Mouse (Mus musculus) NIH3T3 (cell line): Measurements from ENCODE around the gene Gm14403.
A peak's percentile ranks its signal among the peaks of the same experiment; 100 is the strongest.
"Not testable (repeated sequence)": the region's sequence is repeated elsewhere in the genome, so short reads cannot be mapped to it uniquely, and the experiment has no call there.

Experiments
- DNase-seq: peaks from one replicate; pipeline ENCODE4 v3.0.0-alpha.2; 2012; ENCODE audit warnings: low read depth

Gm14403 gene

DNA sequence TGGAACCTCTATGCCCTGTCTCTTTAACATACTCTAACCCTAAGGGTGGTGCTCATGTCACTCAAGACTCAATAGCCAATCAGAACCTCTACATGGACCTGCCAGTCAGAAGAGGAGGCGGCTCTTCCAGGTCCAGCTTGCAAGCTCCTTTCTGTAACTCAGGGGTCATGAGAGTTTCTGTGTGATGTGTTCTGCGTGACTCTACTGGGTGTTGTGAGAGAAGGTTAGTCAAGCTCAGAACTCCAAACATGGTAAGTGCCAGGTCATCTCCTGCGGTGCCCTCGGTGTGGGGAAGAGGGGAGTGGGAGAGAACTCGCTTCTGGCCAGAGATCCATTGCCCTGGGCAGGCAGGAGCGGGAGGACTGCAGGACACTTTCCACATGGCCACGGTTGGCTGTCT, at the start of gene Gm14403:
TSS of gene Gm14403 (plus strand) at position 149 of the 400 bp plus-strand sequence.
- peak; percentile 57 for DNase-seq

GRCm38 (mm10) chr2:177464676-177465075, 33.3 kb upstream of the Gm14403 start, which contains the start of gene Zfp970:
Gene Zfp970 (plus strand): TSS chr2:177464733.
- peak; percentile 14 for DNase-seq

DNA sequence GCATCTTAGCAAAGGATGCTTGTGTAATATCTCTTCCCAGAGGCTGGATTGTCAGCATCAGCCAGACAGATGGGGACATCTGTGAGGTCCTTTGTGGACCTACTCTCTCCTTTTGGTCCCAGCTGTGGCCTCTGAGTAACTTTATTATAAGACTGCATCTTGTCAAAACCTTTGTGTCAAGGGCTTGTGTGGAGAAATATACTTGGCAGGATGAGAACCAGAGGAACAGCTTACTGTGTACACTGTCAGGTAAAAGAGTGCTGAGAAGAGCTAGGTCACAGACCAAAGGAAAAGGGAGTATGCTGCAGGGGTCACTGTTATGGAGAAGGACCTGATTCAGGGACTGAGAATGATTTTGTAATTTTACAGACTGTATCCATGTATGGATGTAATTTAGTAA, 29.8 kb upstream of the Gm14403 start:
- not testable (repeated sequence) for DNase-seq

- DNase-seq = not testable (repeated sequence)
Observed at GRCm38 (mm10) chr2:177472261-177472660, 25.8 kb upstream of the Gm14403 start.

GRCm38 (mm10) chr2:177481971-177482370, 16.0 kb upstream of the Gm14403 start:
- DNase-seq = not testable (repeated sequence)

- not testable (repeated sequence) for DNase-seq
Observed at GRCm38 (mm10) chr2:177483238-177483948, 14.6 kb upstream of the Gm14403 start.

DNA sequence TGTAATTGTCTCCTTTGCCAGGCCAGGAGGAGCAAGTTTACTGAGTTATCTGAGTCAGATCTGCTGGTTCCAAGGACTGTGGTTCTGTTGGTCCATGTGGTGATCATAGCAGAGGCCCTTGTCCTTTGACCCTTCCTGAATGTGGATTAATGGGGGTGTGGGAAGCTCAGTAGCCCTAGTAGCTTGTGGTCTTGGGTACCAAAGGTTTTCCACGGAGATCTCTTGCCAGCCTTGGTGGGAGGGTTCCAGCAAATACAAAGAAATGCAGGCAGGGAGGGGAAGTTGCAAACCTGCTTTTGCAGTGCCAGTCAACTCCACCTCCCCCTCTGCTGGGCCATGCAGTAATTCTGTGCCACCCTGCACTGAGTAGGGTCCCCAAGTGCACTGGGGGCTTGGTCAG, 1.2 kb downstream of the Gm14403 start:
- DNase-seq = not testable (repeated sequence)

- not testable (repeated sequence) for DNase-seq
Observed at GRCm38 (mm10) chr2:177505211-177505719, 7.2 kb downstream of the Gm14403 start.

DNA sequence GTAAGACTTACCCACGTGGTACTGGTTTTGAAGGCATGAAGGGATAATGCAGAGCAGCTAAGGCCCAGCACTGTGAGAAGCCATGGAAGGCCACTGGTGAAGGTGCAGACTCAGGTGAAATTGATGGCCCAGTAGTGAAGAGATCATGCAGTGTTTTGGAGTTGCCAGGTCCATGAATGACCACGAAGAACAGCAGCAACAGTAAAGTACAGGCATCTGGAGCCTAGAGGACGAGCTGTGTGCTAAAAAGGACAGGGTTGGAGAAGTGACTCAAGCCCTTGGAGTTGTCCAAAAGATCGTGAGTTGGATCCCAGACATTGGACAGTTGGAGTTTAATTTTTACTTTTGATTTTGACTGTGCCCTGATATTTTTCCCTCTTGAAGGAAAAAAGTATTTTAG, 13.4 kb downstream of the Gm14403 start:
- not testable (repeated sequence) for DNase-seq

DNA sequence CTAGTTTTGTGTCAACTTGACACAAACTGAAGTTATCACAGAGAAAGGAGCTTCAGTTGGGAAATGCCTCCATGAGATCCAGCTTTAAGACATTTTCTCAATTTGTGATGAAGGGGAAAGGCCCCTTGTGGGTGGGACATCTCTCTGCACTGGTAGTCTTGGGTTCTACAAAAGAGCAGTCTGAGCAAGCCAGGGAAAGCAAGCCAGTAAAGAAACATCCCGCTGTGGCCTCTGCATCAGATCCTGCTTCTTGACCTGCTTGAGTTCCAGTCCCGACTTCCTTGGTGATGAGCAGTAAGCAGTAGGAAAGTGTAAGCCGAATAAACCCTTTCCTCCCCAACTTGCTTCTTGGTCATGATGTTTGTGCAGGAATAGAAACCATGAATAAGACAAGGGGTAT, 14.0 kb downstream of the Gm14403 start:
- not testable (repeated sequence) for DNase-seq

DNA sequence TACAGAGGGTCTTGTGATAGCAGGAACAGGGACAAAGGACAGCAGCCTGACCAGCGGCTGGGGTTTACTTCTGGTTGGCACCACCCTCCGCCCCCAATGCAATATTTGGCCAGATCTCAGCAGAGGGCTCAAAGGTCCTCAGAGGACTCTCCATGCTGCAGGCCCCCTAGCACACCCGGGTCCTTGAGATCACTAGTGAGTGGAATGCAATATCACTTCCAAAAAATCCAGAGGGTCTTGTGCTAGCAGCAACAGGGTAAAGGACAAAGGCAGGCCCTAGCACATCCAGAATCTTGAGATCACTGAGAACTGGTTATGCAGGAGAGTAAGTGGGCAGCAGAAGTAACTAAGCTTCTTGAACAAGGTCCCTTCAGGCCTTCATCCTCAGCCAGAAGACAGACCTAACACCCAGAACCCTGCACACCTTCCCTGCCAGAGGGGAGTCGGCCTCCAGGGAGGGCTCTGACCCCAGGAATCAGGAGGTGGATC, 16.0 kb downstream of the Gm14403 start:
- DNase-seq = not testable (repeated sequence)

DNA sequence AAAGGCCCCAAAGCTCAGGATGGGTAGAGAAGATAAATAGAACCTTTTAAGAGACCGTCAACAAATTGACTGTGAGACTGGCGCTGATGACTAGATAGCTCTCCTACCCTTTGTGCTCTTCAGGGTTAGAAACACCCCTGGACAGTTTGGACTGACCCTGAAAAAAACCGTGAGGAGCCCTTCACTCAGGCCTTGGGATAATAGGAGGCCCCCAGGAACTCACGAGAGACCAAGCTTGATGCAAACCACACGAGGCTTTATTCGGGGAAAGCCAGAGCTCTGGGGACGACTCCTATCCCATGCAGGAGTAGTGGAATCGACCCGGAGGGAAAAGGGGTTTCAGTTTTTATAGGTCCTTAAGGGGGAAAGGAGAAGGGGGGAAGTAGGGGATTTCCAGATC, 19.7 kb downstream of the Gm14403 start:
- not testable (repeated sequence) for DNase-seq

DNA sequence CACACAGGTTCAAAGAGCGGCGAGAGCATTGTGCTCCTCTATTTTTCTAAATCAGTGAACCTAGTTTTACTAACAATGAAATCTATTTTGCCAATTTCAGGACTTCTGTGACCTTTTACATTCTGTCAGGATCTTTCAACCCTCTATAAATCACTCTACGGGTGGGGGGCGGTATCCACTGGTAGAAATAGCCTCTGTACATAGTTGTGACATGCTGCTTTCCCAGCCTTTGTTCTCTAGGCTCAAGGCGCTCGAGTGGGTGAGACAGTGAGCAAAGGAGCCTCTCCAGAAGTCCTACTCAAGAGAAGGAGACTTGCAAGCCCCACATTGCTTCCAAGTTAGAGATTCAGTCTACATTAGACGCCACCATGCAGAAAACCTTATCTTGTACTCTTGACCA, 20.3 kb downstream of the Gm14403 start:
- DNase-seq = not testable (repeated sequence)

GRCm38 (mm10) chr2:177518960-177519359, 20.9 kb downstream of the Gm14403 start:
- not testable (repeated sequence) for DNase-seq

- no peak for DNase-seq
Observed at GRCm38 (mm10) chr2:177520035-177520434, 22.0 kb downstream of the Gm14403 start.

DNA sequence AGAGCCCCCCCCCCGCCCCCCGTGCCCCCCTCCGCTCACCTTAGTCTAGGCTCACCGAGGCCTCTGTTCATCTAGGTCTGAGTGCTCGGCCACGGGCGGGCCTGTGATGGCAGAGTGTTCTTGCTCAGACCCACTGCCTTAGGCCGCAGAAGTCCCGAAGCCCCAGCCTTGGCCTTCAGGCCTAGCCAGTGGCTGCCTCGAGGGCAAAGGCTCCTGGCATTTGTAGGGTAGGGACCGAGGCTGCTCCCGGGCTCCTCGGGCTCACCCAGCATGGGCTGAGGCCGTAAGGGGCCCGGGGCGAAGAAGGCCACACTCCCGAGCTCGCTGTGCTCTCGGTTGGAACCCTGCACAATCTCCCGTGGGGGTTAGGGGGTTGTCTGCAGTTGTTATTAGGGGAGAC, 25.0 kb downstream of the Gm14403 start:
- DNase-seq = no peak

DNA sequence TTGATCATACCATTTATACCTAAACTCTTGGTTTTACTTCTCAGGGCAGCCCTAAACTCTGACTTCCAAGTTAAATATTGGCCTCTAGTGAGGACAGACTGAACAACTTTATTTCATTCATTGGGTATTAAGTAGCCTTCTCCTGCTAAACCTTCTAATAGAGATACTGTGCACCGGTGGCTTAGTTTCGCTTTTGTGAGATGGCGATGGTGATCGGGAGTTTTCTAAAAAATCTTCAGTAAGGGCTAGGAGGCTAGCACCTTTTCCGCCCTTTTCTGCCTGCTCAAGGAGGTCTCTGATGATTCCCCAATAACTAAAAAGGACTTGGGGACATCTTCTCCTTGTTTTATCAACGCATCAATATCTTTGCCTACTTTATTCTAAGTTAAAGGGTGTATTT, 25.7 kb downstream of the Gm14403 start:
- DNase-seq = not testable (repeated sequence)

GRCm38 (mm10) chr2:177524171-177524570, 26.2 kb downstream of the Gm14403 start:
- DNase-seq = not testable (repeated sequence)

DNA sequence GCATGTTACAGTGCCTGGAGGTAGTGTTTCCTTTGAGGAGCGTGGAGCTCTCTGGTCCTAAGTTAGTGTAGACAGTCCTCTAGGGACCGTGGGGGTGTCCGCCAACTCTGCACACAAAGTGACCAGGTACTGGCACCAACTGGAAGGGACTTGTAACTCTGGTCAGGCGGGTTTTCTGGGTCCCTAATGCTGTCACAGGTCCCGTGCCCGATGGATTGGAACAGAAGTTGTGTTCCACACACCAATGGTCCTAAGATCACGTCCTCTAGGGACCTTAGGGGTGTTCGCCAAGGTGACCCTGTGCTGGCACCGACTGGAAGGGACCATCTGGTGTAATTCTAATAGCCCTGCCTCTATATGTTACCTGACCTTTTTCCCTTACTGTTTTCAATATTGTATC, 37.9 kb downstream of the Gm14403 start:
- DNase-seq = no peak

DNA sequence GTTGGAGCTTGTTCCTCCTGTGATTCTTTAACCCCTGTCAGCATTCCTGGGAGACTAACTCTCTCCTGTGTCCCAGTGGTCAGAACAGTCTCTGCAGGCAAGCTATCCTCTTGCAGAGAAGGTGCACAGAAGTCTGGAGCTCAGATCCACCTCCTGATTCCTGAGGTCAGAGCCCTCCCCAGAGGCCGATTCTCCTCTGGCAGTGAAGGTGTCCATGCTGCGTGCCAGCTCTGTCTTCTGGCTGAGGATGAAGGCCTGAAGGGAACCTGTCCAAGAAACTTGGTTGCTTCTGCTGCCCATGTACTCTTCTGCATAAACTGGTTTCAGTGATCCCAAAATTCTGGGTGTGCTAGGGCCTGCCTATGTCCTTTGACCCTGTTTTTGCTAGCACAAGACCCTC, 39.1 kb downstream of the Gm14403 start:
- not testable (repeated sequence) for DNase-seq

DNA sequence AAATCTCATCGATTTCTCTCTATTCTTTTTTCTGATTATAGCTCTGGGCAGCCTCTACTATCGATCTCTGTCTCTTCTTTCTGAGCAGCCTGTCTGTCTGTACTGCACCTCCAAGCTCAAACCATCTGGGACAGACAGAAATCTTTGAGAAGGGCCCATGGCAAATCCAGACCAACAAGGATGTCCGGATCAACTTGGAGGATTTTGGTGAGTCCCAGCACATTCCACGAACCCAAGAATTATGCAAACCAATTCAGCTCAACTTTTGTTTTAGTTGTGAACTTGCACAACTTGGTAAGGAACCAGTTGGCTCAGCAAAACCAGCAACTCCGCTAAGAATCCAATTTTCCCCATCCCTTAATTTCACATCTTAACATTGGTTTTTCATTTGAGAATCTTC, 39.7 kb downstream of the Gm14403 start:
- DNase-seq = not testable (repeated sequence)

DNA sequence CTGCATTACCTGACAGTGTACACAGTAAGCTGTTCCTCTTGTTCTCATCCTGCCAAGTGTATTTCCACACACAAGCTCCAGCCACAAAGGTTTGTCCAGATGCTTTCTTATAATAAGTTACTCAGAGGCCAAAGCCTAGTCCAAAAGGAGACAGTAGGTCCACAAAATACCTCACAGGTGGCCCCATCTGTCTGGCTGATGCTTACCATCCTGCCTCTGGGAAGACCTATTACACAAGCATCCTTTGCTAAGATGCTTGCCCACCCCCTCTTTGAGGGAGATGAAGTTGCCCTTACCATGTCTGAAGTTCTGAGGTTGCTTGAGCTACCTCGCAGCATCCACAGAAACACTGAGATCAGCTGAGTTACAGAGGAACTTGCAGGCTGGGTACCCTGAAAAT, 57.2 kb downstream of the Gm14403 start:
- not testable (repeated sequence) for DNase-seq
